Mouse (Mus musculus): ENCODE results near the gene Ifit3b. TPM values are rescaled to one million over a fixed set of nuclear protein-coding genes. Genes with fewer than 3 reads are reported as not detected.

The Ifit3b gene
- total RNA-seq, 4 experiments from 2014 or later = 1.4 to 1.8 (median 1.5) TPM

Other genes starting within 250 kb of the Ifit3b start
- gene Ch25h, start 132.8 kb upstream of the Ifit3b start, total RNA-seq (2022) = under 1 TPM in 3 of 4 experiments, not detected in 1; 0.44 to 0.69 (median 0.44) TPM
- 10 to 100 TPM; 22.6 to 27.5 (median 24.7) TPM for gene Lipa, start 80.5 kb upstream of the Ifit3b start, total RNA-seq (2022)
- gene Ifit2, start 57.3 kb upstream of the Ifit3b start, total RNA-seq (2022) = 1 to 10 TPM; 3.2 to 4.4 (median 3.7) TPM
- 1 to 10 TPM; 1.8 to 4.4 (median 3.9) TPM for gene Ifit3, start 24.4 kb upstream of the Ifit3b start, total RNA-seq (2022)
- gene Ifit1bl1, start 6.0 kb upstream of the Ifit3b start, total RNA-seq (2022) = 1 to 10 TPM; 1.4 to 3.8 (median 2.1) TPM
- gene Ifit1bl2, start 32.8 kb downstream of the Ifit3b start, total RNA-seq (2022) = 1 to 10 TPM; 1.2 to 2.1 (median 1.8) TPM
- 1 to 10 TPM in 2 of 4 experiments, under 1 TPM in 2; 0.90 to 1.3 (median 1.0) TPM for gene Ifit1, start 32.9 kb downstream of the Ifit3b start, total RNA-seq (2022)
- 1 to 10 TPM; 1.2 to 3.3 (median 2.1) TPM for gene Slc16a12, start 139.3 kb downstream of the Ifit3b start, total RNA-seq (2022)